Mouse (Mus musculus) liver, embryonic 14.5 days (tissue): Measurements from ENCODE around the gene Ttc39d. TPM values are rescaled to one million over a fixed set of nuclear protein-coding genes. Genes with fewer than 3 reads are reported as not detected.

Experiments used
- ATAC-seq: fragments of 200-750 bp; cut with Nextera tagmentation; 2 replicates; pipeline ENCODE4 v1.8.0; 2017; ENCODE audit warnings: moderate number of reproducible peaks, mild to moderate bottlenecking, moderate library complexity; ENCODE audit not compliant: insufficient read depth
- DNase-seq, 3 experiments: peaks; one replicate each; pipeline ENCODE4 v3.0.0-alpha.2; 2012 to 2013; ENCODE audit warnings: low read depth in 3 of 3, low spot score in 3 of 3
- H3K27ac ChIP-seq: fragments of 300-500 bp; sonication (generic); 2 replicates; pipeline ENCODE4 v1.5.1; 2014; ENCODE audit warnings: moderate library complexity, mild to moderate bottlenecking, control low read depth, inconsistent platforms
- H3K27me3 ChIP-seq: fragments of 300-500 bp; sonication (generic); 2 replicates; pipeline ENCODE4 v1.6.1; 2014; ENCODE audit warnings: mild to moderate bottlenecking, low read length, moderate library complexity; ENCODE audit not compliant: control insufficient read depth, insufficient read depth
- H3K36me3 ChIP-seq: fragments of 300-500 bp; sonication (generic); replicated peaks from 2 replicates; pipeline ENCODE4 v1.6.1; 2014; ENCODE audit warnings: low read depth; ENCODE audit not compliant: control insufficient read depth, insufficient read depth
- H3K4me1 ChIP-seq, 2 experiments: fragments of 200-500 bp in 1 of 2; fragments of 300-500 bp in 1 of 2; sonication (generic) in 1 of 2; replicated peaks; 2 replicates each; pipeline ENCODE4 v1.6.1; 2012 to 2014; ENCODE audit warnings: antibody characterized with exemption in 1 of 2, inconsistent platforms in 1 of 2, low read length in 1 of 2; ENCODE audit not compliant: control insufficient read depth in 2 of 2, insufficient read depth in 2 of 2
- H3K4me2 ChIP-seq: fragments of 300-500 bp; sonication (generic); 2 replicates; pipeline ENCODE4 v1.6.1; 2014; ENCODE audit warnings: low read depth, mild to moderate bottlenecking, control low read depth, moderate library complexity
- H3K4me3 ChIP-seq, 2 experiments: fragments of 200-500 bp in 1 of 2; fragments of 300-500 bp in 1 of 2; sonication (generic) in 1 of 2; 2 replicates each; pipeline ENCODE4 v1.5.1; 2012 to 2014; ENCODE audit warnings: low read depth in 2 of 2, low read length in 2 of 2, mild to moderate bottlenecking in 2 of 2, control low read depth in 1 of 2, inconsistent platforms in 1 of 2, moderate library complexity in 1 of 2; ENCODE audit not compliant: insufficient read depth in 1 of 2
- H3K9ac ChIP-seq: fragments of 300-500 bp; sonication (generic); replicated peaks from 2 replicates; pipeline ENCODE4 v1.6.1; 2014; ENCODE audit warnings: mild to moderate bottlenecking, control low read depth, moderate library complexity
- H3K9me3 ChIP-seq: fragments of 300-500 bp; sonication (generic); 2 replicates; pipeline ENCODE4 v1.6.1; 2016; ENCODE audit warnings: low read length, mixed read lengths; ENCODE audit not compliant: control insufficient read depth
- CTCF ChIP-seq: IDR thresholded peaks from 2 replicates; pipeline ENCODE4 v1.5.1; 2016; ENCODE audit warnings: antibody characterized with exemption, low read depth, control low read depth
- EP300 ChIP-seq: IDR thresholded peaks from 2 replicates; pipeline ENCODE4 v1.6.1; 2016; ENCODE audit warnings: antibody characterized with exemption, low read depth
- whole genome bisulfite sequencing: fragments of 180-500 bp; shearing (Covaris S2); extraction: QIAGEN DNeasy Blood & Tissue Kit; methylation state at CpG from one replicate; pipeline ENCODE4 v1.1.7; 2014; ENCODE audit not compliant: insufficient replicate concordance; 5-methylcytosine and 5-hydroxymethylcytosine counted together
- polyA plus RNA-seq, 2 experiments: library from polyadenylated mRNA; depleted of rRNA in 1 of 2; stranded (reverse) in 1 of 2; unstranded in 1 of 2; fragments of >200 nt; fragmentation: Nextera tagmentation in 1 of 2; extraction: Ambion mirVana in 1 of 2; gene quantifications; 2 replicates each; pipeline versions ENCODE4 v1.2.1 to v1.2.3; 2012 to 2014

The Ttc39d gene
- 0.02 and 0.04 TPM in 2 replicates for polyA plus RNA-seq (2012; rRNA removed)
- 0.13 TPM in 1 of 2 replicates, not detected in the other for polyA plus RNA-seq (2014; fragmentation: Nextera tagmentation; extraction: Ambion mirVana)

DNA sequence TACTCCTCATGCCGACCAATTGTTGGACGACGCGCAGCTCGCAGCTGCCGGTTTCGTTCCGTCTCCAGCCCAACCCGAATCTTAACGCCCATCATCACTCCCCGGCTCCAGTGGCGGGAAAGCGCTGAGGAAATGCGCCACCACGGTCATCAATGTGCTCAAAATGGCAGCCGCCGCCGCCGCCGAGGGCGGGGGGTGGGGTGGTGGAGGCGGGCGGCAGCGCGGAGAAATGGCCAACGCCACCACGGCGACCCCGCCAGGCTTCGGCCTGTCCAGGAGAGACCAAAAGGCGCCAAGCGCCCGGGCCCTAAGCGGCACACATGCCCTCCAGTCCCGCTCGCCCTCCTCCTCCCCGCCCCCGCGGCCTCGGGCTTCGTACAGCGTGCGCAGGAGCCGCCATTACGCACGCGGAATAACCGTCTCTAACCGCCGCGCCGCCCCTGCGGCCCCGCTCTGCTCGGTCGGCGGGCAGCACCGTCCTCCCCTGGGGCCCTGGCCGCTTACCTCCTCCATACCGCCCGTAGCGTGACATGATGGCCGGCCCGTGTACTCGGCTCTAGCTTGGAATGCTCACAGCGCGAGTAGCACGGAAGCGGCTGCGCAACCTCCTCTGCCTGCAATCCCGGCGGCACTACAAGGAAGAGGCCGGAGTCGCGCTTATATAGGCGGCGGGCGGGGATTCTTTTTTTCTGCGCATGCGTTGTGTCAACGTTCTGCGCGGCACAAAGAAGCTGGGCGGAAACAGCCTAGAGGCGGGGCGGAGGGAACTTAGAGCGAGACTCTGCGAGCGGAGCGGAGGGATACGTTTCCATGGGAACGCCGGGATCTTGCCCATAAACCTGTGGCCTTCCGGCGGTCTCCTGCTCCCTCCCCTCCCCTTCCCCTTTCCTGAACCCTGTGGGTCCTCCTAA is at the start of gene Ttc39d, which contains the start of gene Srsf7:
Gene Ttc39d (plus strand): TSS at position 790 of the 911 bp plus-strand sequence.
Gene Srsf7 (minus strand): TSS at position 637 of the 911 bp plus-strand sequence.
- H3K9ac ChIP-seq: peak within 1 kb of the TSS; percentile 93
- peaks cover 38% of the 10 kb centered on the region for H3K36me3 ChIP-seq
- H3K9me3 ChIP-seq: no peaks in the 10 kb centered on the region
- H3K27ac ChIP-seq: peak within 1 kb of the TSS; percentile 79
- peak within 1 kb of the TSS; percentile 86 to 91 for H3K4me3 ChIP-seq
- ATAC-seq (peak; percentile 91), DNase-seq (peak; percentile 95 to 96 (median 96))
- under 1% methylated on average over 79 of the region's 95 CpGs for WGBS
- TF ChIP-seq EP300 (peak; percentile 60; the same call in 1 of the 2 replicates), CTCF (no peak)
- peaks cover 0 to 10% of the 10 kb centered on the region in 2 experiments; a peak in 2 of 4 replicates for H3K4me1 ChIP-seq
- H3K27me3 ChIP-seq: no peaks in the 10 kb centered on the region
- H3K4me2 ChIP-seq: peak within 1 kb of the TSS; percentile 98

DNA sequence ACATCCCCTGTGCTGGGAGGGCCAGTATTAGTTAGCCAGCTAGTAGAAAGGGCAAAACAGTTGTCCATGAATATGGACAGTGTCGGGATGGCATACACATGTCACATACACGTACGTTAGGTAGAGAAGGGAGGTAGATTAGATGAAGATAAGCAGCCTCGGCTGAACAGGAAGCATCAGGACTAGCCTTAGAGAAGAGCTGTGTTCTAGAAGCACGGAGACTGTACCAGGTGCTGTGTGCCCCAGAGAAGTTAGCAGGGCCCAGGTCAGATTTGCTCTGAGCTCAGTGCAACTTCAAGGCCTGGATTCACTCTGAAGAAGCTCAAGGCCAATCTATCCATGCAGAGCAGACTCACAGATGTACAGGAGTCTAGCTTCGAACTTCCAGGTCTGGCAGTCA is 49.8 kb upstream of the Ttc39d start:
- H3K4me2 ChIP-seq: no peak overlapping the region
- ATAC-seq: no peak
- H3K27ac ChIP-seq: no peak overlapping the region
- no peaks in the 10 kb centered on the region for H3K27me3 ChIP-seq
- no peak for DNase-seq
- H3K4me3 ChIP-seq: no peak overlapping the region
- no peaks in the 10 kb centered on the region for H3K9me3 ChIP-seq
- no peak overlapping the region for H3K9ac ChIP-seq
- H3K4me1 ChIP-seq: peaks cover 0 to 5% of the 10 kb centered on the region in 2 experiments; a peak in 2 of 4 replicates
- no peak for TF ChIP-seq CTCF
- no peak for TF ChIP-seq EP300
- WGBS: 54% methylated on average over 6 of the region's 6 CpGs
- no peaks in the 10 kb centered on the region for H3K36me3 ChIP-seq

DNA sequence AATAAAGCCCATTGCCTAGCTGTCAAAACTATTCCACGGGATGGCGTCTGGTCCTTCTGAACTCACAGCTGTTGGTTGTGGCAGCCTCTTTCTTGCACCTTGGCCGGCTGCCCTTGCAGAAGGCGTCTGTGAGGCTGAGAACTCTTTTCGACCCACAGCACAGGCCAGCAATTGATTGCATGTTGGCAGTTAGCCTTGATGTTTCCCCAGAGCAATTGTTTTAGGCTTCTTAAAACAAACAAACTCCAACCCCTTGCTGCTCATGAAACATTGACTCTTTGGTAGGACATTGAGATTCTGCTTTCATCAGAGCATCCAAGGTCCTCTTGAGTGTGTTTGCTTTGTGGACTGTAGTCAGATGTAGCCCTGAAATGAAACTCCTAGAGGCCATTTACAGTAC is 46.8 kb upstream of the Ttc39d start:
- Histone ChIP-seq H3K9ac (no peak overlapping the region), H3K4me1 (no peaks in the 10 kb centered on the region), H3K4me3 (no peak overlapping the region), H3K36me3 (no peaks in the 10 kb centered on the region), H3K27ac (no peak overlapping the region), H3K9me3 (no peaks in the 10 kb centered on the region), H3K4me2 (no peak overlapping the region), H3K27me3 (no peaks in the 10 kb centered on the region)
- no peak for DNase-seq
- ATAC-seq: no peak
- TF ChIP-seq CTCF: no peak
- TF ChIP-seq EP300: no peak
- WGBS: 52% methylated on average over 5 of the region's 5 CpGs

DNA sequence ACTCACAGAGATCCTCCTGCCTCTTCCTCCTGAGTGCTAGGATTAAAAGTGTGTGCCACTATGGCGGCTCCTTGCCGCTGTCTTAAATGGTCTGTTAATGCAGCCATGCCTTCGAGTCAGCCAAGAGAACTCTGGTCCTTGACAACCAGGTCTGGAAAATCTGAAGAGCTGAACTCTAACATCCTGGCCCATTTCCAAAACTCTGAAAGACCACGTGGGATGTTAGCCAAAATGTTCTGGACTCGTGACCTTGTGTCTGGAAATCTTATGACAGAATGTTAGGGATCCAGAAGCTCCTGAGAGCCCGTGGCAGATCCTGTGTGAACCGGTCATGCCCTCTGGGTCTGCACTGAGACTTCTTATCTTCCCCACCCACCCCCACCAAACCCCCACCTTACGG is 43.3 kb upstream of the Ttc39d start:
- no peaks in the 10 kb centered on the region for H3K9me3 ChIP-seq
- TF ChIP-seq CTCF (no peak), EP300 (no peak)
- WGBS: 59% methylated on average over 8 of the region's 8 CpGs
- no peak overlapping the region for H3K4me2 ChIP-seq
- no peak for DNase-seq
- no peaks in the 10 kb centered on the region; the same call in 1 of the 2 replicates for H3K27me3 ChIP-seq
- no peak overlapping the region for H3K4me3 ChIP-seq
- ATAC-seq: no peak
- H3K36me3 ChIP-seq: no peaks in the 10 kb centered on the region
- H3K9ac ChIP-seq: no peak overlapping the region
- H3K27ac ChIP-seq: no peak overlapping the region
- H3K4me1 ChIP-seq: 0 out of 4 replicates have a peak, but pooled peaks cover 0 to 2% of the 10 kb centered on the region in 2 experiments

DNA sequence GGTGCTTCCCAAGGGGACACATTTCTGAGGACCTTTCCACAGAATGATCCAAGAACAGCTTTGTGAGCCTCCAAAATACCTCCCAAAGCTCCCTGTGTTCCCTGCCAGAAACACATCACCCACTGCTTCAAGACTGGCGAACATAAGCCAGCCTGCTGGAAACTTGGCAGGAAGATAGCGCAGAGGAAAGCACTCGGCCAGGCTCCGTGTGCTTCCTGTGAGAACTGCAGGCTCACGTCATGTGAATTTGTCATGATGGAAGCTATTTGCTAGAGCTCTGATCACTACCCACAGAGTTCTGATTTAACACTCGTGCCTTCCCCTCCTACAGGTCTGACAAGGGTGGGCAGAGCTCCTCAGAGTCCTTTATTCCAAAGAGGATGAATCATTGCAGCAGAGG is 41.5 kb upstream of the Ttc39d start:
- Histone ChIP-seq H3K4me2 (no peak overlapping the region), H3K27me3 (no peaks in the 10 kb centered on the region; the same call in 1 of the 2 replicates), H3K9ac (no peak overlapping the region), H3K9me3 (no peaks in the 10 kb centered on the region), H3K27ac (no peak overlapping the region), H3K36me3 (no peaks in the 10 kb centered on the region), H3K4me3 (no peak overlapping the region), H3K4me1 (0 out of 4 replicates have a peak, but pooled peaks cover 0 to 2% of the 10 kb centered on the region in 2 experiments)
- WGBS: 46% methylated on average over 6 of the region's 6 CpGs
- no peak for TF ChIP-seq CTCF
- no peak for TF ChIP-seq EP300
- DNase-seq (no peak), ATAC-seq (no peak)
